Mouse (Mus musculus) embryo, embryonic 9.5 days (tissue): ENCODE data around the gene Zer1.
A peak's percentile ranks its signal among the peaks of the same experiment; 100 is the strongest.
"Not testable (repeated sequence)": the region's sequence is repeated elsewhere in the genome, so short reads cannot be mapped to it uniquely, and the experiment has no call there.

ENCODE experiments used
- DNase-seq: peaks from one replicate; pipeline ENCODE4 v3.0.0-alpha.2; 2017; ENCODE audit errors: extremely low spot score

Zer1 gene

DNA sequence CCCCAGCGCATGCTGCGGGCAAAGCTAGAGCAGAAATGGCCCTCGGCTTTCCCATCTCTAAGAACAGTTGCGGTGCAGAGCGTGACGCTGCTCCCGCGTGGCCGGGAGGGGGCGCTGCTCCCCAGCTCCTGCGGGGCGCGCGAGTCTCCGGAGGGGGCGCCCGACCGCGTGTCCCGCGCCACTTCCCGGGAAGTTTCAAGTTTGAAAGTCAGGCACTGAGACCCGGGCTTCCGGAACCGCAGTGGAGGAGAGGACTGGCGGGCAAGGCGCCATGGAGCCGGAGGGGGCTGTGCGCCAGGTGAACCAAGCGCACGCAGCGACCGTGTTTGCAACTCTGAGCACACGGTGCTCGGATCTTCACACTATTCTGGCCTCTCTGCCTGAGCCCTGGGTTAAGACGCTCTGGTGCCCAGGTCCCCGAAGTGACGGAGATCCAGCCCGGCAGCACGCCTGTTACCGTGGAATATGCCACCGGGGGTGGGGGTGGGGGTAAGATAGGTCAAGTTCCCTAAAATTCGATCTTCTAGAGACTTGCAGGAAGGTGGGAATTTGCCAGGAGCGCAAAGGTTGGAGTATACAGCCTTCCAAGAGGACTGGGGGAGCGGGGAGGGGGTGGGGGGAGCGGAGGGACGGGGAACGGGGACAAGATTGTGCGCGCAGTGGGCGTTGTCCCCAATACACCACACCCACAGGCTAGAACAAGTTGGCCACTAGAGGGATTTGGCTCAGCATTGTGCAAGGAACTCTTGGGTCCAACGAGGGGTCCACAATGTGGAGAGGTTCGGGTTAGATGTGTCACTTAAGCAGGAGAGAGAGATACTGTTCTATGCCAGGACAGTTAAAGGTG lies 46.7 kb downstream of the Zer1 start, which contains the start of gene Pkn3:
Gene Pkn3 (plus strand): TSS at position 183 of the 847 bp plus-strand sequence.
- peak; percentile 90 for DNase-seq

DNA sequence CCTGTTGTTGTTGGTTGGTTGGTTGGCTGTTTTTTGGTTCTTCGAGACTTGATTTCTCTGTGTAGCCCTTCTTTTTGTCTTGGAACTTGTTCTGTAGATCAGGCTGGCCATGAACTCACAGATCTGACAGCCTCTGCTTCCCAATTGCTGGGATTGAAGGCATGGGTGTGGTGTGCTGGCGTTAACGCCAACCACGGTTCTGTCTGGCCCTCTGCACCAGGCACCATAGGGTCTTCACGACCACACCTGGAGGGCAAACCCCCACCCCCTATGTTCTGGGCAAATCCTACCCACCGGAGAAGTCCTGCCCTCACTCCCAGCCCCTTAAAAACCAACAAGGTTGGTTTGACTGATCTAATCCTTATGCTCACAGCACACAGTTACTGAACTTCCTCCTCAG lies 47.4 kb downstream of the Zer1 start:
- DNase-seq = no peak

DNA sequence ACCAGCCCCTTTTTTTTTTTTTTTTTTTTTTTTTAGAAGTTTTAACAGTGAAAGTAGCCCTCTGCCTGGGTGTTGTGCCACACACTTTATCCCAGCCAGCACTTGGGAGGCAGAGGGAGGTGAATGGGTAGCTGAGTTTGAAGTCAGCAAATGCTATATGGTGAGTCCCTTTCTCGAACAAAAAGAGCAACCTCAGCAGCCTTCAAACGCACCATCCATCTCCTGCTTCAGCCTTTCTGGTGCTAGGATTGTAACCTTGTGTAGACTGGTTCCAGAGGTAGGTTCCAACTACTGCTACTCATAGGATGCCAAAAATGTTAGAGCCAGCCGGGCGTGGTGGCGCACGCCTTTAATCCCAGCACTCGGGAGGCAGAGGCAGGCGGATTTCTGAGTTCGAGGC lies 47.9 kb downstream of the Zer1 start:
- DNase-seq = no peak

DNA sequence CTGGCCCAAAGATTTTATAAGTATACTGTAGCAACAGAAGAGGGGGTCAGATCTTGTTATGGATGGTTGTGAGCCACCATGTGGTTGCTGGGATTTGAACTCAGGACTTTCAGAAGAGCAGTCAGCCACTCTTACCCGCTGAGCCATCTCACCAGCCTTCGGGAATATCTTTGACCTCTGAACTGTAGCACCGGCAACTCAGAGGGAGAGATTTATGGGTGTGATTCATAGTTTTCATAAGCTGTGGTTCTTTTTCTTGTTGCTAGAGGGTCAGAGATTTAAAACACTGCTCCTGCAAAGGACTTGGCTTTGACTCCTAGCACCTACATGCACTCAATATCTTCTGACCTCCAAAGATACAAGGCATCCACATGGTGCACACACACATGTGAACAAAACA lies 48.8 kb downstream of the Zer1 start:
- DNase-seq = no peak

DNA sequence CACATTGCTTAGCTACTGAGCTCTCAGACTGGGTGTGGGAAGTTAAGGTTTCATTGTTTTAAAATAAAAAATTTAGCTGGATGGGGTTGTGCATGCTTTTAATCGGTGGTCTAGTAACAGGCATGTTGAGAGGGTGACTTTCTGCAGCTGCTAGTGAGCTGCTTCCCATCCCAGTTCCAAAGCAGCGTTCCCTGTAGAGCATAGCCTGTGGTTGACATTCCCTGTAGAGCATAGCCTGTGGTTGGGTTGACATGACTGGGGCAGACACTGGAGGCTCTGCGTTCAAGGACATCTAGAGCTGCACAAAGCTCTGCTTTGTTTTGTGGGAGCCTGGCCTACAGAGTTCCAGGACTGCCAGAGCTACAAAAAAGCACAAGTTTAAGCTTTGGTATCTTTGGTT lies 51.1 kb downstream of the Zer1 start:
- DNase-seq = no peak

DNA sequence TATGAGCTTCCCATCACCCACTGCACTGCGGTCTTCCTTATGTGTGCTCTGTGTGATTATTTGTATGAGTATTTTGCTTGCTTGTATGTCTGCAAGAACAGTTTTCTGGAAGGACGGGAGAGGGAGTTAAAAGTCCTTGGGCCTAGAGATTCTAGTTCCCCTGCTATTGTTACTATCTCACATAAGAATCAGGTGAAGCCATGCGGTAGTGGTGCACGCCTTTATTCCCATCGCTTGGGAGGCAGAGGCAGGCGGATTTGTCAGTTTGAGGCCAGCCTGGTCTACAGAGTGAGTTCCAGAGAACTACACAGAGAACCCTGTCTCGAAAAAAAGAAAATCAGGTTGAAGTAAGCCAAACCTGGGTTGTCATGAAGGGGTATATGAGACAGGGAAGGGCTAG lies 51.5 kb downstream of the Zer1 start:
- DNase-seq = no peak

DNA sequence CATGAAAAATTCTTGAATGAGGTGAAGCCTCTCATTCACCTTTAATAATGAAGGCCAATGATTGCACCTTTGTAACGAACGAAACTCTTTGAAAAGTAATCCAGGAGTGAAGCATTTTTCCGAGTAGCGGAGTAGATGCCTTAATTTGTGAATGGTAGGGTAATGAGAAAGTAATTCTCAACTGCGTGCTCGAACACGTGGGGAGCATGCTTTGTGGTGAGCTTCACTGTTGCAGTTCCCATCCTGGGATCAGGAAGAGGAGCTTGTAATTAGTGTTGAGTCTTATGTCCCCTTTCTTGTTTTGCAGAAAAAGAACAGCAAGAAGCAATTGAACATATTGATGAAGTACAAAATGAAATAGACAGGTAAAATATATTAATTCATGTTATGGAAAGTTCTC lies 56.4 kb downstream of the Zer1 start:
- no peak for DNase-seq

DNA sequence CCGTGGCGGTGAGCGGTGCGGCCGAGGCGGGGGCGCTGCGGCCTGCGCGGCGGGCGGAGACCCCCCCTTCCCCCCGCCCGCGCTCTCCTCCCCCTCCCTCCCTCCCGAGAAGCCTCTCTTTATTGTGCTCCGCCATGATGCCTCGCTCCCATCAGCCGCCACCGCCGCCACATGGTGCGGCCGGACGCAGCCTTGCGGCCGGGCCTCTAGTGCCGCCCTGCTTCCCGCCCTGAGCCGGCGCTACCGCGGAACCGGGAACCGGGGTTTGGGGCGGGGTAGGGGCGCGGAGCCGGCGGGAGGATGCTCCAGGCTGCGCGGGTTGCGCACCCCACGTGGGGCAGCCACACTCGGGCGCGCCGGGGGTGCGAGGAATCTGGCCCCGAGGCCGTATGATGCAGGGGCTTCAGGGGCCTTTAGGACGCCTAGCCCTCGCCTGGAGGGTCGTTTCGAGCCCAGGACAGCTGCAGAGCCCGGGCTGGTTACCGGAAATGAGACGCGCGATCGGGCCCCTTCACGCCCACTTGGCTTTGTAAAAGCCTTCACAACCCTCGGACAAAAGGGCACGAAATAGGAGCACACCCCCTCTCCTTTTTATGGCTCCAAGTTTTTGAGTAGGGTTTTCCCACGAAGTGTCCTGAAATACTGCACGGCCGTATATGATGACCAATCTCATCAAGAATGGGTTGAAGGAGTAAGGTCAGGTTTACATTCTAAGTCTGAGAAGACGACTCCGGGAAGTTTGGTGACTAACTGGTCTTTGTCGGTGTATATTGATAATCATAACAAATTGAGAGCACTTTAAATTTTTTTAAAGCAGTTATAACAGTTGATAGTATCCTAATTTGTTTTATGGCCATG lies 57.1 kb downstream of the Zer1 start:
- peak; percentile 70 for DNase-seq

DNA sequence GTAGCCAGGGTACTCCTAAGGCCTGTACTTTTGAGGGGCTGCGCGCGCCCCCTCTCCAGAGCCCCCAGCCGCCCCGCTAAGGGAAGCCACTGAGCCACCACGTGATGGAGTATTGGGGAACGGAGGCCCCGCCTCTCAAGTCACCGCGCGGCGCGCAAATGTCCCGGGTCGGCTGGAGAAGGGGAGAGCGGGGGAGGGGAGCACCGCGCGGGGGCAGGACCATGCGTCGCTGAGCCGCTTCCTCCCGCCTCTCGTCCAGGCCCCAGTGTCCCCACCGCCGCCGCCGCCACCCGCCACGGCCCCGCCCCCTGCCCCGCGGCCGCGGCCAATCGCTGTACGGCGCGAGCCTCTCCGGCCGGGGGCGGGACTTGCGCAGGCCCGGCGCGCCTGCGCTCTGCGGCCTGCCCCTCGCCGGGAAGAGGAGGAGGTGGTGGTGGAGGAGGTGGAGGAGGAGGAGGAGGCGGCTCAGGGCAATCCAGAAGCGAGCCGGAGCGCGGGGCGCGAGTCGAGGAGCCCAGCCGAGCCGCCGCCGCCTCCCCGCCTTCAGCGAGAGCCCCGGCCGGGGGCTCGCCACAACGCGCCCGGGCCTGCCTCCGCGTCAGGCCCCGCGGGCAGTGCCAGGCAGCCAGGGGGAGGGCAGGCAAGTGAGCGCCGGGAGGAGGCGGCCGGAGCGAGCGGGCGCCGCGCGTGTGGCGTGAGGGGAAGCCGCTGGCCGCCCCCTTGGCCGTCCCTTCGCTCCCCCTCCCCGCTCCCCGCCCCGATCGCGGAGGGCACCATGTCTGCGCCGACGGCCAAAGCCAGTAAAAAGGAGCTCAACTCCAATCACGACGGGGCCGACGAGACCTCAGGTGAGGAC lies 58.1 kb downstream of the Zer1 start:
- peak; percentile 98 for DNase-seq

DNA sequence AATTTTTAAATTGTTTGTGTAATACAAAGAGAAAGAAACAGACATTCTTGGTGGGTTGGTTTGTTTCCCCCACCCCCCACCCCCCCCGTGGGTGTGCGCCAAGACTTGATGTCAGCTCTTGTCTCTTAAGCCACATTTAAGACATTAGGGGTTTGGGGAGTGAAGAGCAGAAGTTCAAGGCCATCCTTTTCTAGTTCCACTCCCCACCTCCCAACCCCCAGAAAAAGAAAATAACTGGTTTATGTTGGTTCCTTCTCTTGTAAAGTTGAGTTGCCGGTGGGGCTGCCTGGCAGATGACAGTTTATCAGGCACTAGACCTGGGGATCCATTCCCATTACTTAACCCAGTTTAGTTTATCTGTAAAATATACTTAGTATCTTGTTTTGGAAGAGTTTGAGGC lies 60.1 kb downstream of the Zer1 start:
- DNase-seq = no peak

DNA sequence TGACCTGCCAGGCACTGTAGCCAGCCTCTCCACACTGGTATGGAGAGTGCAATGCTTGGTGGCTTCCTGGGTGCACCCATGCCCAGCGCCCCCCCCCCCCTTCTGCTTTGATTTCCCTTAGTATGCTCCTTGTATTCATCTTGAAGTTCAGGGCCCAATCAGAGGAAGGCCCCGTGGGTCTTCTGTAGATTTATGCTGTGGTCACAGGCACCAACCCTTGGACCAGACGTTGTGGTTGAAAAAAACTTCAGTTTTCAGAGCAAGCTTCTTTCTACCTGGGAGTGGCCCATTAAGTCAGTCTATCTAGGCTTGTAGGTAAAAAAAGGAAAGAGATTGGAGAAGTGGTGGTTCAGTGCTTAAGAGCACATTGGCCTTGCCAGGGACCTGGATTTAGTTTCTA lies 60.6 kb downstream of the Zer1 start:
- no peak for DNase-seq

DNA sequence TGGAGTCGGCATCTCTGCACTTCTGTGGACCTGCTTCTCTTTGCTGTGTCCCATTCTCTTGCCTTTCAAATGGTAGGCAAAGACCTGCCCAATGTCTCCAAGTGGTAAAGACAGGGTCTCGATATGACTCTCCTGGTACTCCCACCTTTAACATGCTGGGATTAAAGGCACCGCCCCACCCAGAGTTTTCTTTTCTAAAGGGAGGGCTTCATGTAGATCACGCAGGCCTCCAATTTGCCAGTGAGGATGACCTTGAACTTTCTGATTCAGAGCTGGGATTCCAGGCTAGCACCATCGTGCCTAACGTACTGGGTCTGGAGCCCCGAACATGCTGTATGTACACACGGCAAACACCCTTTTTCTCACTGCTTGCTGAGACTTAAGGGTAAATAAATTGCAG lies 61.1 kb downstream of the Zer1 start:
- peak; percentile 25 for DNase-seq

DNA sequence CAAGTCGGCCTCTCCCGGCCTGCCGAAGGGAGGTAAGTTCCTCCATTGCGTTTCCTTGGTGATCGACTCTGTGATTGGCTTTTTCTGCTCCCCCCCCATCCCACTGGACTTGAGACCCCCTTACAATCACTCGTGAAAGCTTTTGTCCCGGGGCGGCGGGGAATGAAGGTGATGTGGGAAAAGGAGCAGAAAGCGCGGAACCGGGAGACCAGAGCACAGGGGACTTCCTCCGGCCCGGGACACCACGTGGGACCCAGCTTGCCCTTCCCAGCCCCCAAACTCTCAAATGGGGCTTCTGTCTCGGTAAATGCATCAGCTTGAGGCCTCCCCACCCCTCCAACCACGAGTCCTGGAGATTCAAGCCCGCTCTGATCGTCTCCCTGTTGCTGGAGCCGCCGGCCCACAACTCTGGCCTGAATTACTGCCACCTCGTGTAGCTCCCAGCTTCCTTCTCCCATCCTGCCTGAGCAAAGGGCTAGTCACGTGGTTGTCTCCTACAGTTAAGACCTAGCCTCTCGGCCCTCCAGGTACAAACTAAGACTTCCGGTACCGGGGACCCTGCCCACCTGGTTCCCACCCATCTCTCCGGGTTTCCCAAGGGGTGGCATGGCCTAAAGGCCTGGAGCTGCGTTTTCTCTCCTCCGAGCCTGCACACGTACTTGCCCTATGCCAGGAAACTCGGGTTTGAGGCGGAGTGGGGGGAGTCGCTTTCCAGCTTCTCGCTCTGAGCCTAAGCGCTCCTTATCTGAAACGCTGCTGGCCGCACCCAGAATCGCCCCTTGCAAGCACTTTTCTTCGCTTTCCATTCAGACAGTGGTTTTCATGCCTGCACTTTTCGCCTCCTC lies 61.9 kb downstream of the Zer1 start:
- DNase-seq = peak; percentile 87

DNA sequence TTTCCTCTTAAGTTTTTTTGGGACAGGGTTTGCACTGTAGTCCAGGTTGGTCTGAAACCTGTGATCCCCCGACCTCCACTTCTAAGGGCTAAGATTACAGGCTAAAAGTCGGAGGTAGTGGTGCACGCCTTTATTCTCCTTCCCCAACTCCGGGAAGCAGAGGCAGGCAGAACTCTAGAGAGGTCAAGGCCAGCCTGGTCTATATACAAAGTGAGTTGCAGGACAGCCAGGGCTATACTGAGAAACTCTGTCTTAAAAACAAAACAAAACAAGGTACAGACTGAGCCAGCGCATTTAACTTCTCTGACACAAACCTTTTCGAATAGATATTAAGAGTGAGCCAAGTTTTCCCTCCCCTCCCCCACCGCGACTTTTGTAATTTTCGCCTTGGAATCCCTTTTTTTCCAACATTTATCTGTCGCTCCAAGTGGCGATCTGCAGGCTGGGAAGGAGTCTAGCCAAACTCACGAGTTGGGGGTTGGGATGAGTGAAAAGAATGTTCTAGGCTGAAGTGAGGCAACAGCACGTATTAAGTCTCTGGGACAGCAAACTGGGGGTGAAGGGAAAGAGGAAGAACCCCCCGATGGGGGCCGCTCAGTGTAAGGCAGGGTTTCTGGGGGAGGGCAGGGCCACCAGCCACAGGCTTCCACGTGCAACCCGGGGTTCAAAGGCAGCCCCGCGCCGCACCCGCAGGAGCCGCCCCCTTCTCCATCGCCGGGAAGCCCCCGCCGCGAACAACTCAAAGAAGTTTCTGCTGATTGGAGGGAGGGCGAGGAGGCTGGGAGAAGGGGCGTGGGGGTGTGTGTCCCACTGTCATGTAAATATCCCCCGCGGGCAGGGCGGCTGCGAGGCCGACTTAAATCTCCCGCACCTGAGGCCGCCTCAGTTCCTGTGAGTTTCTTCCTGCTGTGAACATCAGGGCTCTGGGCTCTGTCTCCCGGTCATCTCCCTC lies 62.9 kb downstream of the Zer1 start:
- peak; percentile 89 for DNase-seq

DNA sequence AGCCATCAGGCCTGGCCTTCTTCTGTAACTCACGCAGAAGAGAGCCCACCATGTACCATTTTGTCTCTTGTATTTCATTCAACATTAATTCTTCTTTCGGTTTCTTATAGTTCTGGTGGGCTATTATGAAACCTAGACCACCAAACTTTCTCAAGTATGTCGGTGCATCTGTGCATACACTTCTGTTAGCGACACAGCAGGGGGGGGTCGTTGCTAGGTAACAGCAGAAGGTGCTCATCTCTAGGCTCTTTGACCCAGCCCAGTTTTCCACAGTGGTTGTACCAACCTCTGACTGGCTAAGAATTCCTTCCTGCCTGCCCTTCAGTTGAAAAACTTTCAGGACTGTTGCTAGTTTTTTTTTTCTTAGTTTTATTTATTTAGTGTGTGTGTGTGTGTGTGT lies 66.0 kb downstream of the Zer1 start:
- DNase-seq = peak; percentile 37

DNA sequence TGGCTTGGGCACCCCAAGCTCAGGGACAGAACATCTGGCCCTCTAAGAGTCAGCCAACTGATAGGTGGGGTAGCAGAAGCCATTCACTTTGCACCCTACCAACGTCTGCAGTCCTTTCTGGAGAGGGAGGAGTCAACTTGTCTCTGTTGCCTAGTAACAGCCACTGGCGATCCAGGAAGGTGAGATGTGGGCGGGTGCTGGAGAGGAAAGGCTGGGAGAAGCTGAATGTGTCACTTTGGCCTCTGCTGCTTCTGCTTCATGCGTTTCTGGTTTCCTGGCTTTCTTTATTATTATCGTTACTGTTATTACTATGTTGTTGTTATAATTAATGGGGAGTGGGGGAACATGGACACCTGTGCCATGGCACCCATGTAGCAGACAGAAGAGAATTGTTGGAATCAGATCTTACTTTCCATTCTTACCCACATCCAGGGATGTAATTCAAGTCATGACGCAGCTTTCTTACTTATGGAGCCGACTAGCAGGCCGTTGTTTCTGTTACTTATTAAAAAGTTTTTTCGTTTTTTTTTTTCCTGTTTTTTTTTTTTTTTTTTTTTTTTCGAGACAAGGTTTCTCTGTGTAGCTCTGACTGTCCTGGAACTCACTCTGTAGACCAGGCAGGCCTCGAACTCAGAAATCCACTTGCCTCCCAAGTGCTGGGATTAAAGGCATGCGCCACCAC lies 67.0 kb downstream of the Zer1 start, which contains the start of gene Set:
Gene Set (plus strand): TSS at position 156 of the 682 bp plus-strand sequence.
- no peak for DNase-seq

DNA sequence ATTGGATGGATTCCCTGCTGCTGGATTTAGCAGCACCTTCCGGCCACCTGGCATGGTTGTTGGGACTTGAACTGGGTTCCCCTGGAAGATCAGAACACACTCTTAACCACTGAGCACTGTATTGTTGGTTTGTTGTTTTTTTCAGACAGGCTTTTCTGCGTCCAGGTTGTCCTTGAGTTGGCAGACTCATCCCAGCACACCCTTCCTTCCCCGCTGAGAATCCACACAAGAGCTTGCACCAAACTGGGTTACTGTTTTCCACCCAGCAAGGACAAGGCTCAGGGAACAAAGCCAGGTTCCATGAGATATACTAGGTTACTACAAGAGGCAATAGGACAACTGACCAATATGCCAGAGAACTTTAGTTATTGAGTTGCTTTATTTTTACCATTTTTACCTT lies 67.6 kb downstream of the Zer1 start:
- no peak for DNase-seq

DNA sequence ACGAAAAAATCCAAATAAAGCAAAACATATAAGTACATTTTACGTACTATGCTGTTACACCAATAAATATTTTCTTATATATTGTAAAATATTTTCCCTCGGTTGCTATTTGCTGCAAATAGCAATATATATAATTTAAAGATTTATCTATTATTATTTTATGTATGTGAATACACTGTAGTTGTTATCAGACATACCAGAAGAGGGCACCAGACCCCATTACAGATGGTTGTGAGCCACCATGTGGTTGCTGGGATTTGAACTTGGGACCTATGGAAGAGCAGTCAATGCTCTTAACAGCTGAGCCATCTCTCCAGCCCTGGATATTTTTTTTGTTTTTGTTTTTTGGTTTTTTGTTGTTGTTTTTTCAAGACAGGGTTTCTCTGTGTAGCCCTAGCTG lies 69.1 kb downstream of the Zer1 start:
- DNase-seq = not testable (repeated sequence)
